Mouse (Mus musculus) liver, embryonic 16.5 days (tissue): ENCODE results near the gene Fbxw10. TPM values are rescaled to one million over a fixed set of nuclear protein-coding genes. Genes with fewer than 3 reads are reported as not detected.

Experiments
- ATAC-seq: fragments of 200-750 bp; cut with Nextera tagmentation; 2 replicates; pipeline ENCODE4 v1.8.0; 2017; ENCODE audit warnings: low read depth, mild to moderate bottlenecking, moderate number of reproducible peaks, moderate library complexity
- H3K27ac ChIP-seq: fragments of 300-500 bp; sonication (generic); 2 replicates; pipeline ENCODE4 v1.5.1; 2014; ENCODE audit warnings: mild to moderate bottlenecking, low read length
- H3K27me3 ChIP-seq: fragments of 300-500 bp; sonication (generic); 2 replicates; pipeline ENCODE4 v1.6.1; 2014; ENCODE audit warnings: low read depth, low read length, mixed read lengths; ENCODE audit not compliant: control insufficient read depth, insufficient read depth
- H3K36me3 ChIP-seq: fragments of 300-500 bp; sonication (generic); 2 replicates; pipeline ENCODE4 v1.6.1; 2014; ENCODE audit warnings: mild to moderate bottlenecking; ENCODE audit not compliant: control insufficient read depth, insufficient read depth
- H3K4me1 ChIP-seq: fragments of 300-500 bp; sonication (generic); 2 replicates; pipeline ENCODE4 v1.6.1; 2014; ENCODE audit warnings: low read depth, low read length, mixed read lengths; ENCODE audit not compliant: control insufficient read depth
- H3K4me2 ChIP-seq: fragments of 300-500 bp; sonication (generic); 2 replicates; pipeline ENCODE4 v1.6.1; 2014; ENCODE audit warnings: low read depth, low read length, mixed read lengths
- H3K4me3 ChIP-seq: fragments of 300-500 bp; sonication (generic); 2 replicates; pipeline ENCODE4 v1.5.1; 2014; ENCODE audit warnings: low read depth, mild to moderate bottlenecking, low read length
- H3K9ac ChIP-seq: fragments of 300-500 bp; sonication (generic); 2 replicates; pipeline ENCODE4 v1.6.1; 2014; ENCODE audit warnings: low read depth, low read length
- H3K9me3 ChIP-seq: fragments of 300-500 bp; sonication (generic); replicated peaks from 2 replicates; pipeline ENCODE4 v1.6.1; 2016; ENCODE audit warnings: low read length; ENCODE audit not compliant: control insufficient read depth
- WGBS: fragments of 180-500 bp; shearing (Covaris S2); extraction: QIAGEN DNeasy Blood & Tissue Kit; methylation state at CpG from one replicate; pipeline ENCODE4 v1.1.7; 2014; ENCODE audit not compliant: insufficient replicate concordance; 5-methylcytosine and 5-hydroxymethylcytosine counted together
- polyA plus RNA-seq: library from polyadenylated mRNA; unstranded; fragments of >200 nt; fragmentation: Nextera tagmentation; extraction: Ambion mirVana; gene quantifications from 2 replicates; pipeline ENCODE4 v1.2.1, GENCODE M21; 2015

The Fbxw10 gene
- polyA plus RNA-seq: 0.09 and 0.18 TPM in 2 replicates

DNA sequence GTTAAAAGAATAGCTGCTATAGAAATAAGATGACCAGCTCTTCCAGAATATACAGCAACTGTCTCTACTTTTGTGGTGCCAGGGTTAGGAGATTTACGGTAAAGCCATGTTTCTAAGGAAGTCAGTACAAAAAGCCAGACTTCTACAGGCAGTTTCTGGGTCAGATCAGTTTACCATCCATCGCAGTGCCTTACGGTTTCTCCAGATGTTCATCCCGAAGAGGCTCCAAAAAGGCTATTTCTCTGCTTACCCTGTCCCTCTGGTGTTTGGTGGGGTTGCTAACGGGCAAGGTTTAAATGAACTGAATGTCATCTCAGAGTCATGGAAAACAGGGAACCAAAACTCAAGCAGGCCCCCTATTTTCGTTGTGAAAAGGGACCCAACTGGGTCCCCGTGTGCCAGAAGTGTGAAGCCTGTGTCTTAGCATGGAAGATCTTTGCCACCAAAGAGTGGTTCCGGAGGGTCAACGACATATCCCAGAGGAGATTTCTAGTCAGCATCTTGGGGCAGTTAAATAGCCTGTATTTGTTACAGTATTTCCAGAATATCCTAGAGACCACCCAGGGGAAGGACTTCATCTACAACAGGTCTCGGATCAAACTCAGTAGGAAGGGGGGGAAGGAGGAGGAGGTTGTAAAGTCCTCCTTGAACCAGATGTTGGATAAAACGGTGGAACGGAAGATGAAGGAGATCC lies at the start of gene Fbxw10:
Fbxw10 (plus strand) TSS at position 109 of the 694 bp plus-strand sequence.
- Histone ChIP-seq H3K9ac (no peak within 1 kb of the TSS), H3K4me3 (no peak within 1 kb of the TSS), H3K36me3 (no peaks in the 10 kb centered on the region), H3K27ac (no peak within 1 kb of the TSS), H3K9me3 (no peaks in the 10 kb centered on the region), H3K4me2 (no peak within 1 kb of the TSS), H3K27me3 (no peaks in the 10 kb centered on the region), H3K4me1 (no peaks in the 10 kb centered on the region)
- ATAC-seq: no peak
- 32% methylated on average over 12 of the region's 12 CpGs for whole genome bisulfite sequencing

DNA sequence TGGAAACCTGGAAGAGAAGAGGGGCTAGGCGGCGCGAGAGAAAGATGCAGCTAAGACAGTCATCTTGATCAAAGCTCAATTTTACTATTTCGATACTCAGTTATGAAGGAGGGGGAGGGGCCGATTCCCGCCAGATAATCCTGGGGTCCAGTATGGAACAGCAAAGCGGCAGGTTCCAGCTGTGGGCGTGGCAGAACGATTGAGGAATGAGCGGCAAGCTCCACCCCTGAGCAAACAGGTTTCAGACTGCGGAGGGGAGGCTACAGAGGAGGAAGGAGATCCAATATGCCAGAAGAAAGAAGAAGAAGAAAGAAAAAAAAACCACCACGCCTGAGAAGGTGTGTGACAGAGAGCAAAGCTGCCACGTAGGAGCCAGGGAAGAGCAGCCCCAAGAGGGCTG lies 42.8 kb upstream of the Fbxw10 start:
- no peaks in the 10 kb centered on the region for H3K4me1 ChIP-seq
- ATAC-seq: no peak
- H3K9ac ChIP-seq: no peak overlapping the region
- no peak overlapping the region for H3K27ac ChIP-seq
- no peak overlapping the region for H3K4me3 ChIP-seq
- no peaks in the 10 kb centered on the region for H3K36me3 ChIP-seq
- 47% methylated on average over 13 of the region's 13 CpGs for WGBS
- H3K27me3 ChIP-seq: no peaks in the 10 kb centered on the region
- H3K9me3 ChIP-seq: no peaks in the 10 kb centered on the region
- H3K4me2 ChIP-seq: no peak overlapping the region

DNA sequence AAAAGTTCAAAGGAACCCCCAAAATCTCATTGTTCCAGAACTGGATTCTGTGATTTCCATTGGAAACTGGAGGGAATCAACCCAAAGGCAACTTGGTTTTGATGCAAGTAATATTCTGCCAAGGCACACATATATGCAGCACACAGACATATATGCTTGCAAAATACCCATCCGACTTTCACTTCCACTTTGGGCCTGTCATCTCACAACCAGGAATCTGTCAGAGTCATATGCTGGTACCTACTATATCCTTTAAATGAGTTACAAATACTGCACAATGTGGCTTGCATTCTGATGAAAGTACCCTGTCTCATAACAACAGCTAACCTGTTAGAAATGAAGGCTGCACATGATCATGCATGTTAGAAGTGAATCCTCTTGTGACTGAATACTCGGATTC lies 38.9 kb upstream of the Fbxw10 start:
- no peaks in the 10 kb centered on the region for H3K4me1 ChIP-seq
- no peak overlapping the region for H3K4me3 ChIP-seq
- H3K27me3 ChIP-seq: no peaks in the 10 kb centered on the region
- 57% methylated on average over 2 of the region's 2 CpGs for WGBS
- no peak overlapping the region for H3K4me2 ChIP-seq
- no peak overlapping the region for H3K27ac ChIP-seq
- no peak for ATAC-seq
- no peaks in the 10 kb centered on the region for H3K36me3 ChIP-seq
- no peak overlapping the region for H3K9ac ChIP-seq
- H3K9me3 ChIP-seq: no peaks in the 10 kb centered on the region

DNA sequence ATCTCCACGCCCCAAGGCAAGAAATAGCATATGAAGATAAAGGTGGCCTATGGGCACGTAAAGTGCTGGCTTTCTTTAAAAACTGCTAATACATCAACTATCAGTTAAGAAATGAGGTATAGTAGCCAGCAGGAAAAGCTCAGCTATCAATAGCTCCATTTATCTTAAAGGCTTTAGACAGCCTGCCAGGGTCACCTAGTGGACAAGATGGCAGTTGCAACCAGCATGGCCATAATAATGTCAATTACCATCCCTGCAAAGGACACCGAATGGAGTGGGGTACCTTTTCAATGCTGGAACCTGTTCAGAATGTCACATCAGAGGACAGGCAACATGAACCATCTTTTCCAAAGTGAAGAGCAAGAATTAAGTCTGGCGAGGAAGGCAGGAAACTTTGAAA lies 37.7 kb upstream of the Fbxw10 start:
- 47% methylated on average over 4 of the region's 4 CpGs for WGBS
- no peak for ATAC-seq
- H3K4me1 ChIP-seq: no peaks in the 10 kb centered on the region

DNA sequence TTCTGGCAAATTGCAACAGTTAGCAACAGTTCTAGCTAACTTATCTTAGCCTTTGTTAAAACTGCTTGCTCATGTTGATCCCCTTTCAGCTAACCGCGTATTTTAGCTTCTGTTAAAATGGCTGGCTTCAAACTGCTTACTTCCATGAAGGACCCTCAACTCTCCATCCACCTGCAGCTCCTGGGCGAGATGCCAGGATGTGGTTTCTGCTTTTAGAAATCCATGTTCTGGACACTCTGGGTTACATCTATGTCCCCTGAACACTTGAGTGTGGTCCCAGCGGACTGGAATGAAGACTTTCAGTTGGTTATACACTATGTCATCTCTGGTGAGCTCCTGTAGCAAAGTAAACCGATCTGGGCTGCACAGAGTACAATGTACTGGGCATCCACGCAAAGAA lies 34.6 kb upstream of the Fbxw10 start:
- no peaks in the 10 kb centered on the region for H3K4me1 ChIP-seq
- no peak for ATAC-seq
- no peak overlapping the region for H3K4me2 ChIP-seq
- H3K27me3 ChIP-seq: no peaks in the 10 kb centered on the region
- H3K9ac ChIP-seq: no peak overlapping the region
- no peak overlapping the region for H3K27ac ChIP-seq
- H3K4me3 ChIP-seq: no peak overlapping the region
- no peaks in the 10 kb centered on the region for H3K9me3 ChIP-seq
- WGBS: 62% methylated on average over 6 of the region's 6 CpGs
- no peaks in the 10 kb centered on the region for H3K36me3 ChIP-seq

More for the DNA sequence above, 37.7 kb upstream of the Fbxw10 start:
- Histone ChIP-seq H3K36me3 (no peaks in the 10 kb centered on the region), H3K9me3 (no peaks in the 10 kb centered on the region), H3K27ac (no peak overlapping the region), H3K4me2 (no peak overlapping the region), H3K27me3 (no peaks in the 10 kb centered on the region), H3K9ac (no peak overlapping the region), H3K4me3 (no peak overlapping the region)

DNA sequence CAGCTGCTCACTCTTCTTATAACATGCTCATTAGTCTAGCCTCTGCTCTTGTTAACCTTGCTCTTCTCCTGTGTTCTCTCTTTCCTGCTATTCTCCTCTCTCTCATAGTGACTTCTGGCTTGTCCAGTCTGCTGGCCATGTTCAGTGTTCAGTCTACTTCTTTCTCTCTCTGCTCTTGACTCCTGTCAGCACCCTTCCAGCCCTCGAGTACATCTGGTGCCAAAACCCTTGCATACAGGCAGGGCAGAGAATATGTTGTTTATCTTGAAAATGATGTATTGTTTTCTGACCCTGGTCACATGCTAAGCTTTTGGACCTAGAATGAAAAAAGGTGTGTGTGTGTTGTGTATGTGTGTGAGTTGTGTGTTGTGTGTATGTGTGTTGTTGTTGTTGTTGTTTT lies 33.4 kb upstream of the Fbxw10 start:
- Histone ChIP-seq H3K4me1 (no peaks in the 10 kb centered on the region), H3K4me3 (no peak overlapping the region), H3K27ac (no peak overlapping the region), H3K27me3 (no peaks in the 10 kb centered on the region), H3K36me3 (no peaks in the 10 kb centered on the region), H3K9me3 (no peaks in the 10 kb centered on the region), H3K9ac (no peak overlapping the region), H3K4me2 (no peak overlapping the region)
- WGBS: 30% methylated on average over 1 of the region's 1 CpGs
- ATAC-seq: no peak

DNA sequence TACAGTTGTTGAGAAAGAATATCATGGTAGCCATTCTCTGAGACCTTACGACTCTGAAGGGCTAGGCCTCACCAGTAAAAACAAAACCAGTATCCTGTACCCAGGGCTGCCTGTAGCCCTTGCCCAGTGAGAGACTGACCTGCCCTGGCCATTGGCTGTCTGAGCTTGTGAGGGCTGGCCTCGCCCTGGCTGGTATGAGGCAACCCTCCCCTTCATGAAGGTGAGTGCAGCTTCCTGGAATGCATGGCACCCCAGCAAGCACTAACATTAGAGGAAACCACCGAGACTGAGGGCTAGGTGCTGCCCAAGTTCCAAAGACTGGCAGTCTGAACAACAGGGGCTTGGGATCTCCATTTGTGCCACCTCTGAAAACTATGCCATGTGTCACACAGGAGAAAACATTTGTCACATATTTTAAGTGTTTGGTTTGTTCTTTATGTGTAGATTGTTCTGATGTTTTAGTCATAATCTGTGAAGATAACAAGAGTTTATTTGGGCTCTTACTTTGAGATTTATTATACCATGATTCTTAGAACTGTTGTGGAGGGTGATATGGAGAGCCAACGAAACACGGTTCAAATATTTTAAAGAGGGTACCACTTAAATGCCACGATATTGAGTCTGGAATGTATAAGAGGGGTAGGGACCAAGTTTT lies 32.8 kb upstream of the Fbxw10 start:
- H3K9ac ChIP-seq: no peak overlapping the region
- H3K4me2 ChIP-seq: no peak overlapping the region
- no peak overlapping the region for H3K4me3 ChIP-seq
- WGBS: 53% methylated on average over 6 of the region's 6 CpGs
- no peaks in the 10 kb centered on the region for H3K36me3 ChIP-seq
- no peaks in the 10 kb centered on the region for H3K9me3 ChIP-seq
- H3K27me3 ChIP-seq: no peaks in the 10 kb centered on the region
- ATAC-seq: no peak
- H3K27ac ChIP-seq: no peak overlapping the region
- H3K4me1 ChIP-seq: no peaks in the 10 kb centered on the region

DNA sequence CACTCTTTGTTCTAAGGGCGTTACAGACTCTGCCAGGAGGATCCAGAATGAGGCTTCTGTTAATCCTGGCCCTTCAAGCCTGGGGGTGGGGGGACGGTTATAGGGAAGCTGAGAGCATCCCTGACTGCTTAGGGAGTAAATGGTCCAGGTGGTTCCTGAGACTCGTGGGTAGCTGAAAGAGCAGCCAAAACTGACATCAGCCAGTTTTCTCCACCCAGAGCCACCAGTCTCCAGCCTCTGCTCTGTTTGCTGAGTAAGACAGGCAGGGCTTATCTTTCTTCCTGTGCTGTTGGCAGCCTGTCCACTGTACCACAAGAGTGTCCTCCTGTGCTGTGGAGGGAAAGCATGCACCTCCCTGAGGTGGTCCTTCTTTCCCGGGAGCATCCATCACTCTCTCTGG lies 32.2 kb upstream of the Fbxw10 start:
- 29% methylated on average over 4 of the region's 4 CpGs for WGBS
- Histone ChIP-seq H3K9ac (no peak overlapping the region), H3K4me1 (no peaks in the 10 kb centered on the region; the same call in 1 of the 2 replicates), H3K36me3 (no peaks in the 10 kb centered on the region), H3K4me3 (no peak overlapping the region), H3K27me3 (no peaks in the 10 kb centered on the region), H3K27ac (no peak overlapping the region), H3K9me3 (no peaks in the 10 kb centered on the region), H3K4me2 (no peak overlapping the region)
- no peak for ATAC-seq

DNA sequence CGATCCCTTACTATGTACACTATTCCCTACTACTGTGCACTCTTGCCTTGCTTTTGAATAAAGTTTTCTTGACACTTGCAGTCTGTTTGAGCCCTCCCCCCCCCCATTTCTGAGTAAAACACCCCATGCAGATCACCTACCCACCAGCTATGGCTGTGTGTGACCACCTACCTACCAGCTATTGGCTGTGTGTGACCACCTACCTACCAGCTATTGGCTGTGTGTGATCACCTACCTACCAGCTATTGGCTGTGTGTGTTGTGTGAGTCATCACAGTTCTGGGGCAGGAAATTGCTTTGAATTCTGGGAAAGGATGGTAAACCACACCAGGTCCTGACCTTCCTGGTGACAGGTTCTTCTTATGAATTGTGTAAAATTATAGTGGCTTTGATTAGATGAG lies 31.4 kb upstream of the Fbxw10 start:
- 65% methylated on average over 1 of the region's 1 CpGs for WGBS
- no peak for ATAC-seq
- no peaks in the 10 kb centered on the region for H3K27me3 ChIP-seq
- no peak overlapping the region for H3K4me3 ChIP-seq
- H3K9me3 ChIP-seq: no peaks in the 10 kb centered on the region
- H3K4me2 ChIP-seq: no peak overlapping the region
- peaks cover 1% of the 10 kb centered on the region; the same call in 1 of the 2 replicates for H3K4me1 ChIP-seq
- H3K27ac ChIP-seq: no peak overlapping the region
- no peak overlapping the region for H3K9ac ChIP-seq
- H3K36me3 ChIP-seq: no peaks in the 10 kb centered on the region
